Mouse (Mus musculus) MEL (cell line): ENCODE data around the gene Pparg. TPM values are rescaled to one million over a fixed set of nuclear protein-coding genes. Genes with fewer than 3 reads are reported as not detected.

ENCODE experiments used
- polyA plus RNA-seq, 2 experiments: library from polyadenylated mRNA; stranded (reverse) in 1 of 2; unstranded in 1 of 2; fragments of >175 nt in 1 of 2; fragments of >200 nt in 1 of 2; gene quantifications; 2 replicates each; pipeline versions ENCODE4 v1.2.1 to v1.2.4; 2012; ENCODE audit warnings: low replicate concordance in 2 of 2, low read depth in 1 of 2; ENCODE audit not compliant: insufficient read length in 2 of 2, insufficient read depth in 1 of 2, missing spikeins in 1 of 2
- total RNA-seq: library from RNA; depleted of rRNA; stranded (reverse); fragments of 300-350 nt; gene quantifications from 2 replicates; pipeline ENCODE4 v1.2.3, GENCODE M21; 2012; rRNA removed

The Pparg gene
- total and polyA plus RNA-seq, 3 experiments, result 0.08 to 0.15 TPM; not detected in 1

Other genes starting within 250 kb of the Pparg start
- gene Syn2, start 226.0 kb upstream of the Pparg start, total RNA-seq, result not detected in 2 replicates
- gene Syn2, start 226.0 kb upstream of the Pparg start, polyA plus RNA-seq, result not detected
- not detected in 2 replicates for gene Gm17482, start 133.6 kb upstream of the Pparg start, total RNA-seq
- not detected for gene Gm17482, start 133.6 kb upstream of the Pparg start, polyA plus RNA-seq
- gene Timp4, start 108.7 kb upstream of the Pparg start, total RNA-seq, result not detected in 2 replicates
- not detected for gene Timp4, start 108.7 kb upstream of the Pparg start, polyA plus RNA-seq
- 24.6 and 27.0 TPM in 2 replicates for gene Tsen2, start 183.7 kb downstream of the Pparg start, total RNA-seq
- gene Tsen2, start 183.7 kb downstream of the Pparg start, polyA plus RNA-seq, result 10 to 100 TPM in 1 of 2 experiments, not detected in 1; 32.6 TPM
- gene Mkrn2os, start 231.6 kb downstream of the Pparg start, total RNA-seq, result not detected in 2 replicates
- gene Mkrn2os, start 231.6 kb downstream of the Pparg start, polyA plus RNA-seq, result under 1 TPM in 1 of 2 experiments, not detected in 1; 0.46 TPM
- 13.1 and 15.8 TPM in 2 replicates for gene Mkrn2, start 241.0 kb downstream of the Pparg start, total RNA-seq
- gene Mkrn2, start 241.0 kb downstream of the Pparg start, polyA plus RNA-seq, result 10 to 100 TPM in 1 of 2 experiments, not detected in 1; 38.1 TPM